Mouse (Mus musculus): Measurements from ENCODE around the gene Espl1.

The Espl1 gene

GRCm38 (mm10) chr15:102273982-102274716 lies 21.9 kb upstream of the Espl1 start:
- DNase-seq (ENCODE audit: low read depth, low spot score), result no peak

DNA sequence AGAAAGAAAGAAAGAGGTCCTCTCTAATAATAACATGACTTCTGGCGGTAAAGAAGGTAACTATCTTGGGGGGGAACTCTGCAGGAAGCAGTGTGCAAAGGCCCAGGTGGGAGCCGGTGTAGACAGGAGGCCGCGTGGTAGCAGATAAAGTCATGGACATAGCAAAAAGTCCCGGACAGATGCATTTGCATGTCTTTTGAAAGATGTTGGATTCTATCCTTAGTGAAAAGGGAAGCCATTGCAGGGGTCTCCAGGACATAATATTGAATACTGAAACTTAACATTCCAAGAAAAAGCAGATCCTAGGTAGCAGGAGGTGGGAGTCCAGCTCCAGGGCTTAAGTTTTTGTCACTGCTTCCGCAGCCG lies 17.4 kb upstream of the Espl1 start:
- DNase-seq (ENCODE audit: low read depth, low spot score), result no peak

DNA sequence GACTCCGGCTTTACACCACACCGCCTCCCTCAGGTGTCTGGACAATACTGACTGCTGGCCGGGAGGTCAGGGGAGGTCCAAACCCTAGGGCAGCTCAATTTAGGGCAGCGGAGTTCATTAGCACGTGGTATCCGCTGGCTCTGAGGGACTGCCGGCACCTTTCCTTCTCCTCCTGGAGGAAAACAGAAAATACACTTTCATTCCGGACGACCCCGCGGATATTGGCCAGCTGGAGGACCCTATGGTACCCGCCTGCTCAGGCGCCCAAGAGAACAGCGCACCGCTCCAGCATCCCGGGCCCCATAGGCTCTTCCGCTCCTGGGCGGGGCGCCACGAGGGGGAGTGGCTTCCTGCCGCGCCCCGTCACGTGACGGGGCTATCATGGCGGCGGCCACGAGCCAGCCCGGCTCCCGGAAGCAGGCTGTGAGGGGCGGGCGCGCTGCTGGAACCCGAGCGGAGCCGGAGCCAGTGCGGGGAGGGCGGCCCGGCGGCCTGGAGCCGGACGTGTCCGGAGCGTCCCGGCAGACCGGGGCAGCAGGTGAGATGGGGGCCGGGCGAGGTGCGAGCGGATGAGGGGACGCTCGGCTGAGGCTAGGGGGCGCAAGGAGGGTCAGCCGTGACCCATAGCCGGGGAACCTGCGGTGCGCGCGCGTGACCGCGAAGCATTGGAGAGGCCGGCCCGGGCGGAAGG lies 16.8 kb upstream of the Espl1 start, which contains the start of gene Mfsd5:
Gene Mfsd5 (plus strand): TSS at position 363 of the 691 bp plus-strand sequence.
- DNase-seq (ENCODE audit: low read depth, low spot score), result peak; percentile 80

DNA sequence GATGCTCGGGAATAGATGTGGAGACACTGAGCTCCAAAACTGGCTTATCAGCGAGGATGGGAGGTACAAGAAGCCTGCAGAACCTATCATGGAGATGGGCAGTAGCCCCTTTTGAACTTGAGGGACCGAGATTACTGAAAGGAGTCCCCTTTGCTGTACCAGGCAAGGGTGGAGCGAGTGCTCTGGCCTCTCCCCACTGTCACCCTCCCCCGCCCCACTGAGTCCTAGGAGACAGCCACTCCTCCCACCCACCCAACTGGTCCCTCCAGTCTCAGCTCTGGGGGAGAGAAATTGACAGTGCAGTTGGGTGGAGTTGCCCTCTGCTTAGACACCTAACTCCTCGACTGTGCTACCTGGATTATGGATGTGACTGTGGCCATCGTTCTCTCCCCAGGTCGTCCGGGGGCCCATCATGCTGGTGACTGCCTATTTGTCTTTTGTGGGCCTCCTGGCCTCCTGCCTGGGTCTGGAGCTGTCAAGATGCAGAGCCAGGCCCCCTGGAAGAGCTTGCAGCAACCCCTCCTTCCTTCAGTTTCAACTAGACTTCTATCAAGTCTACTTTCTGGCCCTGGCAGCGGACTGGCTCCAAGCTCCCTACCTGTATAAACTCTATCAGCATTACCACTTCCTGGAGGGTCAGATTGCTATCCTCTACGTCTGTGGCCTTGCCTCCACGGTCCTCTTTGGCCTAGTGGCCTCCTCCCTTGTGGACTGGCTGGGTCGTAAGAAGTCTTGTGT lies 16.1 kb upstream of the Espl1 start:
- DNase-seq (ENCODE audit: low read depth, low spot score), result no peak

DNA sequence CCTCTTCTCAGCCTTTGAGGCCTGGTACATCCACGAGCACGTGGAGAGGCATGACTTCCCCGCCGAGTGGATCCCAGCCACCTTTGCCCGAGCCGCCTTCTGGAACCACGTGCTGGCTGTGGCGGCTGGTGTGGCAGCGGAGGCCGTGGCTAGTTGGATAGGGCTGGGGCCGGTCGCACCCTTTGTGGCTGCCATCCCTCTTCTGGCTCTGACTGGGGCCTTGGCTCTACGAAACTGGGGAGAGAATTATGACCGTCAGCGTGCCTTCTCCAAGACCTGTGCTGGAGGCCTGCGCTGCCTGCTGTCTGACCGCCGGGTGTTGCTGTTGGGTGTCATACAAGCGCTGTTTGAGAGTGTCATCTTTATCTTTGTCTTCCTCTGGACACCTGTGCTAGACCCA lies 15.4 kb upstream of the Espl1 start:
- DNase-seq (ENCODE audit: low read depth, low spot score), result no peak

DNA sequence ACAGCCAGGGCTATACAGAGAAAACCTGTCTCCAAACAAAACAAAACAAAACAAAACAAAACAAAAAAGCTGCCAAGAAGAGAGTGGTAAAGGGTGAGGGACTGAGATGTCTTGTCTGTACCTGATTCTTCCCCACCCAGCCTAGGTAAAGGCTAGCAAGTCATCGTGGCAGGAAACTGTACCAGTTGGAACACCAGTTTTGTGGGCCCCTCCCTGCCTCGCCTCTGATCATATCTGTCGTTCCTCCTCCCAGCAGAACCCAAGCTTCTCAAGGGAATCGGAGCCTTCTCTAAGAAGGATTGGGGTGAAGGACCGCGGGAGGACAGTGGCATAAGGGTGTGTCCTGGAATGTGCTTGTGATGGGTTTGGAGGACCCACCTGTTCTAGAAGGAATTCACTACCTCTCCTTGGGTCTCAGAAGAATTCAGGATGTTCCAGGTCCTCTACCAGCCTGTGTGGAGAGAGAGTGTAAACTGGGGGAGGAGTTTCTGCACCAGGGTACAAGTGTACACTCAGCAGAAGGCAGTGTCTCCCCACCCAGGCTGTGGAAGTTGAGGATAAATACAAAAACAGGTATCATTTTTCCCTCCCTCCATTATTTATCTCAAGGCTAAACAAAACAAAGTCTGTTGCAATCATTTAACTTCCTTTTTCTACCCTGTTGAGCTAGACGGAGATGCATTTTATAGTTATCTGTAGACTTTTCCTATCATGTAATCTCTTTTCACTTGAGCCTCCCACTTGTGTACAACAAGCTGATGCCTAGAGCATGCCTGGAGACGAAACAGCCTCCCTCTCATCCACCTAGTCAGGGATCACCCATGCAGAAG lies 13.4 kb upstream of the Espl1 start:
- DNase-seq (ENCODE audit: low read depth, low spot score), result no peak

DNA sequence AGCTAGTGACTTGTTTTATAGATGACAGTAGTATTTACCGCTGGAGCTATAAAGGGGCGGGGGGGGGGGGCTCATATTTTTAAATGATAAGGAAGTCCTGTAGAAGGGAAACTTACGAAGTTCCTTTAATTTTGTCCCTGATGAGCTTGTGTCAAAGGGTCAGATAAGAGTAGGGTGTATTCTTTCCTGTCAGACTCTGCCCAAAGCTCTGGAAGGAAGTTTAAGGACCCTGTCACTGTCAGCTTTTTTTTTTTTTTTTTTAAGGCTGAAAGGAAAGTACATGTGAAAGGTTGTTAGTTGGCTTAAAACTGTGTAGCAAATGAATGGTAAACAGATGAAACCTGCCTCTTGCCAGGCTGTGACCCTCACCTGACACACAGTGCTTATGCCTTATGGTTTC lies 12.4 kb upstream of the Espl1 start:
- no peak for DNase-seq (ENCODE audit: low read depth, low spot score)

GRCm38 (mm10) chr15:102287395-102287794 lies 8.7 kb upstream of the Espl1 start:
- DNase-seq (ENCODE audit: low read depth, low spot score), result no peak

DNA sequence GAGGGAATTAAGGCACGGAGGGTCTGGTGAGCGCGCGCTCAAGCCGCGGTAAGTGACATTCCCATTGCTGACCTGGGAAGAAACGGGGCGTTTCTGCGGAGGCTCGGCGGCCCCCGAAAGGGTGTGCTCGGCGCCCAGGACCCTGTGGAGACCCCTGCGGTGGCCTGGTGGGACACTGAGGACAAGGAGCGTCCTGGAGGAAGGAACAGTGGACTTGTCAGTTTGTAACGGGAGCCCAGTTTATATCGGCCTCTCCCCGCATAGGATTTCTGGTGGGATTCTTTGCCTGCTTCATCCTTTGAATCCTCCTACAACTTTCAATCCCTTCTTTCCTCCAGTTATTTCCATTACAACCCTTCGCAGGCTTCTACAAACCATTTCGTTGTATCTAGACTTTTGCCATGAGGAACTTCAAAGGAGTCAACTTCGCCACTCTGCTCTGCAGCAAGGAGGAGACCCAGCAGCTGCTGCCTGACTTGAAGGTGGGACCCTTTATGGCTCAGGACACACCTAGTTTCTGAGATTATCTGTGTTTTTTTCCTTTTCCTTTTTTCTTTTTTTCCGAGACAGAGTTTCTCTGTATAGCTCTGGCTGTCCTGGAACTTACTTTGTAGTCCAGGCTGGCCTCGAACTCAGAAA lies 421 bp downstream of the Espl1 start:
- DNase-seq (ENCODE audit: low read depth, low spot score), result no peak

DNA sequence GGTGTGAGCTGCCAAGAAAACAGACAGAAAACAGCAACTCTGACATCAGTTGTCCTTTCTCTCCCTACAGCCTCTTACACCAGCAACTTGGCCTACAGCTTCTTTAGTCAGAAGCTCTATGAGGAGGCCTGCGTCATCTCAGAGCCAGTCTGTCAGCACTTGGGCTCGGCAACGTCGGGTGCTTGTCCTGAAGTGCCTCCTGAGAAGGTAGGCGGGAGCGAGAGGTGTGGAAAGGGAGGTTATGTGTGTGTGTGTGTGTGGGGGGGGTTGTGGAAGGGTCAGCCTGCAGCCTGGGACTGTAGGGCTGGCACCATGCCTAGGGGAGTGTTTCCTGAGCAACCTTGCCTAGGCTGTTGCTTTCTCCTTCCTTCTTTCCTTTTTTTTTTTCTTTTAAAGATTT lies 6.5 kb downstream of the Espl1 start:
- no peak for DNase-seq (ENCODE audit: low read depth, low spot score)

DNA sequence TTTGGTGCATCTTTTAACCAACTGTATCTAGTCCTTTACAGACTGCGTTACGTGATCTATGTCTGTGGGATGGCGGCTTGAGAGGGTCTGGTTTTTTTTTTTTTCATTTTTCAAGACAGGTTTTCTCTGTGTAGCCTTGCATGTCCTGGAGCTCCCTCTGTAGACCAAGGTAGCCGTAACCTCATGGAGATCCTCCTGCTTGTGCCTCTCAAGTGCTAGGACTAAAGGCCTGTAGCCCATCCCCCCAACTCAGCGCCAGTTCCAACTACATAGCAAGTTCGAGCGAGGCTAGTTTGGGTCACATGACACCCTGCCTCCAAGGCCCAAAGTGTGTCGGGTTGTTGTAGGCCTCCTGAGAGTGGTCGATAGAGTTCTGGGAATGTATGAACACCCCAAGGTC lies 12.7 kb downstream of the Espl1 start:
- DNase-seq (ENCODE audit: low read depth, low spot score), result no peak

DNA sequence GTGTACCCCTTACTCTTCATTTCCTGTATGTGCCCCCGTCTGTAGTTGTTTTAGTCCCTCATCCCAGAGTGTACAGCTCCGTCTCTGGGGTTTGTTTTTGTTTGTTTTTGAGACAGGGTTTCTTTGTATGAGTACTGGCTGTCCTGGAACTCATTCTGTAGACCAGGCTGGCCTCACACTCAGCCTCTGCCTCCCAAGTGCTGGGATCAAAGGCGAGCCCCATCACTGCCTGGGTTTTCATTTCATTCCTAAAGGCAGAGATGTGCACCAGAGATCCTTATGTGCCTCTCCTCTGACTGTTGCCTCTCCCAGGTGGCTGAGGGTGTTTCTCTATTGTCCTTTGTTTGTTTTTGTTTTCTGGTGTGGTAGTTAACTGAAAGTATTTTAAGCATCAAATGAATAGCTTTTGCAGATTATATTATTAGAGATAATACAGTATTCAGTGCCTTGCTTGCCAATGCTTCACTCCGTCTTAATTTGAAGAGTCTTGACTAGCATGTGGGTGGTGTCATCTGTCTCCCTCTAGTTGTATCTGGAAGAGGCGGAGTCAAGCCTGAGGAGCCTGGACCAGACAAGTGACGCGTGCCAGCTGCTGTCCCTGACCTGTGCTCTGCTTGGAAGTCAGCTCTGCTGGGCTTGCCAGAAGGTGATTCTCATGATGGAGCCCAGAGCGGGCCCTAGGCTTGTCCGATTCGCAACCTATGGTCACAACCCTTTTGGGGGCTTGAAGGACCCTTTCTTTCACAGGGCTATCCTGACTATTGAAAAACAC lies 14.2 kb downstream of the Espl1 start:
- DNase-seq (ENCODE audit: low read depth, low spot score), result no peak

GRCm38 (mm10) chr15:102311489-102311888 lies 15.4 kb downstream of the Espl1 start:
- DNase-seq (ENCODE audit: low read depth, low spot score), result no peak

GRCm38 (mm10) chr15:102315292-102315691 lies 19.2 kb downstream of the Espl1 start:
- DNase-seq (ENCODE audit: low read depth, low spot score), result no peak

DNA sequence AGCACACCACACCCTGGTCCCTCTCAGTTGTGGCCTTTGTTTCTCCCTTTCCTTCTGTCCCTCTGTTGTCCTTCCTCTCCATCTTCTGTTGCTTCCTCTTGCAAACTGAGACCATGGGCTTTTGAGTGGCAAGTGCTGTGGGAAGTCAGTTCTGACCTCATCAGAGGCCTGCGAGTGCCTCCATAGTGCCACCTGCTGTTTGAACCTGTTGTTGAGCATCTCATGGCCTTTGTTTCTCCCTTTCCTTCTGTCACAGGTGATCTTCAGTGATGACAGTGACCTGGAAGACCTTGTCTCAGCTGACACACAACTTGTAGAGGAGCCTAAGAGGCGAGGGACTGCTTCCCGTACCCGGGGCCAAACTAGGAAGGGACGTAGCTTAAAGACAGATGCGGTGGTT lies 20.2 kb downstream of the Espl1 start:
- DNase-seq (ENCODE audit: low read depth, low spot score), result no peak

- no peak for DNase-seq (ENCODE audit: low read depth, low spot score)
Observed at GRCm38 (mm10) chr15:102324654-102325473, 28.8 kb downstream of the Espl1 start.

- DNase-seq (ENCODE audit: low read depth, low spot score), result no peak
Observed at GRCm38 (mm10) chr15:102326022-102326576, 30.0 kb downstream of the Espl1 start, which contains the start of gene Pfdn5. Pfdn5 (plus strand) TSS chr15:102326116.

DNA sequence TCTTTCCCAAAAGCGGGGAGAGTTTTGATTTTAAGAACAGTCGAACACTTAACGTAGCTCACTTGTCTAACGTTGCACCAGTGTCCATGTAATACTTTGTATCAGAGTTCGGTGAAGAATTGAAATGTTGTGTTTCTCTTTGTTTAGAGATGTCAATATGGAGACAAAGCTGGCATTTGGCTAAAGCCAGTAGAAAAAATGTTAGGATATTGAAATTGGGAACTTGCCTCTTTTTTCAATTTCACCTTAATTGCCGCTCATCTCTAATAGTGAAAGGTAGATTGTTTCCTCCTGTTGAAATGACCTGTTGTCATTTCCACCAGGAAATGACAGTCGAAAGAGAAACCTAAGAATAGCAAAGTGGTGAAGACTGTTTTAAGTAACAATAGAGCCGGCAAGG lies 30.8 kb downstream of the Espl1 start:
- DNase-seq (ENCODE audit: low read depth, low spot score), result no peak

GRCm38 (mm10) chr15:102331610-102332015 lies 35.5 kb downstream of the Espl1 start, which contains the start of gene Myg1:
Myg1 (plus strand) TSS chr15:102331709.
- DNase-seq (ENCODE audit: low read depth, low spot score), result peak; percentile 68
